Mouse (Mus musculus) limb, embryonic 14.5 days (tissue): Measurements from ENCODE around the gene Sorbs2. TPM values are rescaled to one million over a fixed set of nuclear protein-coding genes. Genes with fewer than 3 reads are reported as not detected.
A peak's percentile ranks its signal among the peaks of the same experiment; 100 is the strongest.

Experiments
- ATAC-seq: fragments of 200-750 bp; cut with Nextera tagmentation; 2 replicates; pipeline ENCODE4 v1.8.0; 2017; ENCODE audit warnings: low read depth, moderate number of reproducible peaks, moderate TSS enrichment; ENCODE audit not compliant: low FRiP score
- DNase-seq: peaks from one replicate; pipeline ENCODE4 v3.0.0-alpha.2; 2015; ENCODE audit warnings: low spot score
- H3K27ac ChIP-seq: fragments of 300-500 bp; sonication (generic); replicated peaks from 2 replicates; pipeline ENCODE4 v1.5.1; 2014; ENCODE audit warnings: low read depth, mild to moderate bottlenecking, low read length, moderate library complexity, mixed read lengths
- H3K27me3 ChIP-seq: fragments of 300-500 bp; sonication (generic); 2 replicates; pipeline ENCODE4 v1.6.1; 2014; ENCODE audit warnings: low read length, mixed read lengths; ENCODE audit not compliant: control insufficient read depth, insufficient read depth
- H3K36me3 ChIP-seq: fragments of 300-500 bp; sonication (generic); 2 replicates; pipeline ENCODE4 v1.6.1; 2014; ENCODE audit warnings: mild to moderate bottlenecking, low read length, moderate library complexity, mixed read lengths; ENCODE audit not compliant: control insufficient read depth, insufficient read depth
- H3K4me1 ChIP-seq: fragments of 300-500 bp; sonication (generic); 2 replicates; pipeline ENCODE4 v1.6.1; 2014; ENCODE audit warnings: antibody characterized with exemption, low read length, mixed read lengths; ENCODE audit not compliant: control insufficient read depth, insufficient read depth
- H3K4me2 ChIP-seq: fragments of 300-500 bp; sonication (generic); replicated peaks from 2 replicates; pipeline ENCODE4 v1.6.1; 2014; ENCODE audit warnings: low read depth, mild to moderate bottlenecking, low read length, moderate library complexity; ENCODE audit not compliant: severe bottlenecking
- H3K4me3 ChIP-seq: fragments of 300-500 bp; sonication (generic); replicated peaks from 2 replicates; pipeline ENCODE4 v1.5.1; 2014; ENCODE audit warnings: low read length
- H3K9ac ChIP-seq: fragments of 300-500 bp; sonication (generic); 2 replicates; pipeline ENCODE4 v1.6.1; 2014; ENCODE audit warnings: mild to moderate bottlenecking, low read depth, low read length, moderate library complexity; ENCODE audit not compliant: severe bottlenecking
- H3K9me3 ChIP-seq: fragments of 300-500 bp; sonication (generic); 2 replicates; pipeline ENCODE4 v1.6.1; 2016; ENCODE audit warnings: low read length; ENCODE audit not compliant: control insufficient read depth
- POLR2A ChIP-seq: fragments of 200-500 bp; IDR thresholded peaks from 2 replicates; pipeline ENCODE4 v1.8.0; 2012; ENCODE audit warnings: inconsistent platforms, mild to moderate bottlenecking, moderate library complexity, borderline replicate concordance; ENCODE audit not compliant: insufficient read depth, insufficient read length; ENCODE audit errors: extremely low read depth
- WGBS: fragments of 180-500 bp; shearing (Covaris S2); extraction: QIAGEN DNeasy Blood & Tissue Kit; methylation state at CpG from one replicate; pipeline ENCODE4 v1.1.7; 2014; 5-methylcytosine and 5-hydroxymethylcytosine counted together
- polyA plus RNA-seq, 2 experiments: library from polyadenylated mRNA; depleted of rRNA in 1 of 2; stranded (reverse) in 1 of 2; unstranded in 1 of 2; fragments of >200 nt; fragmentation: Nextera tagmentation in 1 of 2; extraction: Ambion mirVana in 1 of 2; gene quantifications; 2 replicates each; pipeline versions ENCODE4 v1.2.1 to v1.2.3; 2012 to 2014

Sorbs2 gene
- polyA plus RNA-seq, 2 experiments = 52.7 to 54.1 TPM

DNA sequence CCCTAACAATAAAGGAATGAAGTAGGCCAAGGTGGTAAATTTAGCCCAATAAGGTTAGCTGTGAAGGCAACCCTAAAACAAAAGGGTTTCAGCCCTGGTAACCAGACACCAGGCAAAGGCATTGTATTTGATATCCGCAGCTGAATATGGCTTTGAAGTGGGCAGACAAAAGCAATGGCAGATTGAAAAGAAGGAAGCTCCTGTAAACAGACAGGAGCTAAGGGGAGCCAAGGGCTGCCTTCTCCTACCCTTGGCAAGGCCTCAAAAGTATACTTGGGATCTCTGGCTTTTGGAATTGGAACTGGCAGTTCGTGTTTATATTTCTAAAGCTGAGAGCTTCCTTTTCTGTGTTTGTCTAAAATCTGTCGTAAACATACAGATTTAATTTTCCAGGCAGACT, 21.3 kb upstream of the Sorbs2 start:
- Histone ChIP-seq H3K9me3 (no peaks in the 10 kb centered on the region), H3K9ac (no peak overlapping the region), H3K36me3 (no peaks in the 10 kb centered on the region), H3K4me3 (no peak overlapping the region), H3K27ac (no peak overlapping the region), H3K4me1 (no peaks in the 10 kb centered on the region), H3K27me3 (no peaks in the 10 kb centered on the region), H3K4me2 (no peak overlapping the region)
- 82% methylated on average over 3 of the region's 3 CpGs for WGBS
- DNase-seq = no peak
- no peak for TF ChIP-seq POLR2A
- ATAC-seq = no peak

DNA sequence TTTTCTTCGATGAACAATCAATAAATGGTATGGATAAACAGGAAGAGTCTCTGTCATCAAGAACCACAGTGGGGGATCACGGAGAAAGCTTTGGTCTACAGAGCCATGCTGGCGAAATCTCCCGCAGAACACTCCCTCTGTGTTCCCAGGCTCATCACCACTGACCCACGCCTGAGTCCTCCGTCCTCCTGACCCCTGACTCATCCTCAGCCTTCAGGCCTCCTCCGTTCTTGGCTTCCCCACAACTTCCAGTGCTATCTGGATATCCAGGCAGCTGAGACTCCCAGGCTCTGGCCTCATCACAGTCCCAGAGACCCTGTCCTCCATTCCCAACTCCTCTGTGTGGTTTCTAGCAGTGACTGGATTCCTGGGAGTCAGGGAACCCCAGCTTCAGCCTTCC, 3.6 kb upstream of the Sorbs2 start:
- no peak for ATAC-seq
- no peaks in the 10 kb centered on the region for H3K36me3 ChIP-seq
- no peak overlapping the region for H3K4me2 ChIP-seq
- H3K9ac ChIP-seq = no peak overlapping the region
- H3K4me1 ChIP-seq = no peaks in the 10 kb centered on the region
- H3K4me3 ChIP-seq = no peak overlapping the region
- no peak for TF ChIP-seq POLR2A
- WGBS = 81% methylated on average over 7 of the region's 7 CpGs
- no peaks in the 10 kb centered on the region for H3K27me3 ChIP-seq
- no peak for DNase-seq
- no peak overlapping the region for H3K27ac ChIP-seq
- H3K9me3 ChIP-seq = no peaks in the 10 kb centered on the region

DNA sequence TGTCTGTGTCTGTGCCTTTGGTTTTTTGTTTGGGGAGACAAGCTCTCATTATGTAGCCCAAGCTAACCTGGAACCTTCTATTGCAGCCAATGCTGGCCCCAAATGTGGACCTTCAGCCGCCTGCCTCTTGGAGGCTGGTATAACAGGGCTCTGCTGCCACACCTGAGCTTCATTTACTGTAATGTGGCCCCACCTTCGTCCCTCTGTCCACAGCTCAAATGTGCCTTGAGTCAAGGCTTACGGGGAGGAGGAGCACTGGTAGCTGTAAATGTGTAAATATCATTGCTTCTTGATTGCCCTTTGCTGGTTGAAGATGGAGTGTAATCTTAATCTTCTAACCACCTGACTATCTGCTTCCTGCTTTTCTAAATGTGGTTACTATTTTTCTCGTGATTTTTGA, 1.2 kb upstream of the Sorbs2 start:
- WGBS = 69% methylated on average over 4 of the region's 4 CpGs
- no peaks in the 10 kb centered on the region for H3K36me3 ChIP-seq
- no peak overlapping the region for H3K4me3 ChIP-seq
- no peak overlapping the region for H3K4me2 ChIP-seq
- ATAC-seq (no peak), DNase-seq (no peak)
- H3K27me3 ChIP-seq = no peaks in the 10 kb centered on the region
- TF ChIP-seq POLR2A = no peak
- H3K9ac ChIP-seq = no peak overlapping the region
- H3K27ac ChIP-seq = no peak overlapping the region
- H3K4me1 ChIP-seq = no peaks in the 10 kb centered on the region
- H3K9me3 ChIP-seq = no peaks in the 10 kb centered on the region

DNA sequence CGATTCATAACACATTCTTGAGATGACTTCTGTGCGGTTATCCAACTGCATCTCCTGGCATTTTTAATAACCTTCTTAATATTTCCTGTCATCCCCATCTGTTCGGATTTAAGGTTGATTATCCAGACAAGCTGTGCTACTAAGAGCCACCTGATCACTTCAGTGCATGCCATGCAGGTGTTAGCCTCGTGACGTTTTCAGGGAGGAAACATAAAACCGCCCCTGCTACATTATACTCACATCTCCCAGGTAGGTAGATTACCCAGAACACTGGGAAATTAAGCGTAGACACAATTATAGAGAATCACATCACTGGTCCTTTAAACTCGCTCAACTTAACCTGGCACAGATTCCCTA, 333 bp upstream of the Sorbs2 start:
- H3K27ac ChIP-seq = no peak overlapping the region
- no peaks in the 10 kb centered on the region for H3K9me3 ChIP-seq
- DNase-seq (no peak), ATAC-seq (no peak)
- H3K9ac ChIP-seq = peak overlapping the region; percentile 32; the same call in 1 of the 2 replicates
- peak overlapping the region; percentile 35 for H3K4me2 ChIP-seq
- no peaks in the 10 kb centered on the region for H3K4me1 ChIP-seq
- 31% methylated on average over 8 of the region's 8 CpGs for WGBS
- no peak for TF ChIP-seq POLR2A
- no peaks in the 10 kb centered on the region for H3K36me3 ChIP-seq
- H3K4me3 ChIP-seq = peak overlapping the region; percentile 26
- no peaks in the 10 kb centered on the region for H3K27me3 ChIP-seq

DNA sequence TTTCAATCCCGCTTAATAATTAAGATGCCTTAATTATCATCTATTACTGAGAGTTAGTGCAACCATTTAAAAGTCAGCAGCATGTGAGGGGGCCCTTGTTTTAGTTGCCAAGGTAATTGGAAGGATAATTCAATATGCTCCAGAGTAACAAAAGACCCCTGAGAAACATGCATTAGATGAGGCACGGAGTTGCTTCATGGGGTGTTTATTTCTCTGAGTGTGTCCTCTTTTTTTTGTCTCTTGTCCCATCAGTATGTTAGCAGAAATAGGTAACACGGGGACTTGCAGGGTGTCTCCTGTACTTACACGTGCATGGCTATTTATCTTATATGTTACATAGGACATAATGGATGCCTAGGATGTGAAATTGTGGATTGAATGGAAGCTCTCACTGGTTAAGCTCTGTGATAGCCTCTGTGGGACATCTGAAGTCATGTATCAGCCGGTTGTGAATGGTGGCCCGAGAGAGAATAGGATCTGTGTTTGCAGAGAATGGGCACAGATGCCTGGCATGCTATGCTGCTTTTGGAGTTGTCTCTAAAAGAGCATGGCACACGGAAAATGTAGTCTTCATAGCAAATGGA, 1.0 kb downstream of the Sorbs2 start:
- no peak for TF ChIP-seq POLR2A
- no peak overlapping the region for H3K27ac ChIP-seq
- peak overlapping the region; percentile 35 for H3K4me2 ChIP-seq

DNA sequence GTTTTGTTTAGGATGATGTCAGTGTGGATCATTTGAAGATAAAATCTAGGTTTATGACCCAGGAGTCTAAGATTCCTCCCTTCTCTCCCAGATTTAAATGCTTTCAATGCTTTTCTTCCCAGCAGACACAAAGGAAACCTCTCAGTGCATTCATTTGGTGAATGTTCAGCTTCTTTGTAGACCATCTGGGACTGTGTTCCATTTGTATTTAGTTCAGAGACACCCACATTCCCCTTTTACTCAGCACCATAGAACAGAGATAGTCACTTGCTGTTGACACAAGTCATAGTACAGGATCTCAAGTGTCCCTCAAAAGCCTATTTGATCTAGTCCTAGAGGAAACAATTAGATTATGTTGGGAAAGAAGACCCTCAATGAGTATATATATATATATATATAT, 4.8 kb downstream of the Sorbs2 start:
- Histone ChIP-seq H3K4me2 (no peak overlapping the region), H3K9ac (no peak overlapping the region), H3K27me3 (no peaks in the 10 kb centered on the region), H3K4me1 (no peaks in the 10 kb centered on the region), H3K4me3 (no peak overlapping the region), H3K36me3 (no peaks in the 10 kb centered on the region), H3K27ac (no peak overlapping the region), H3K9me3 (no peaks in the 10 kb centered on the region)
- DNase-seq = no peak
- TF ChIP-seq POLR2A = no peak
- no peak for ATAC-seq

More for the DNA sequence above, 1.0 kb downstream of the Sorbs2 start:
- Histone ChIP-seq H3K4me3 (peak overlapping the region; percentile 26), H3K9ac (peak overlapping the region; percentile 32; the same call in 1 of the 2 replicates), H3K4me1 (no peaks in the 10 kb centered on the region), H3K9me3 (no peaks in the 10 kb centered on the region), H3K27me3 (no peaks in the 10 kb centered on the region), H3K36me3 (no peaks in the 10 kb centered on the region)
- DNase-seq (no peak), ATAC-seq (no peak)
- 79% methylated on average over 7 of the region's 7 CpGs for WGBS
